In the genomic region with DNA sequence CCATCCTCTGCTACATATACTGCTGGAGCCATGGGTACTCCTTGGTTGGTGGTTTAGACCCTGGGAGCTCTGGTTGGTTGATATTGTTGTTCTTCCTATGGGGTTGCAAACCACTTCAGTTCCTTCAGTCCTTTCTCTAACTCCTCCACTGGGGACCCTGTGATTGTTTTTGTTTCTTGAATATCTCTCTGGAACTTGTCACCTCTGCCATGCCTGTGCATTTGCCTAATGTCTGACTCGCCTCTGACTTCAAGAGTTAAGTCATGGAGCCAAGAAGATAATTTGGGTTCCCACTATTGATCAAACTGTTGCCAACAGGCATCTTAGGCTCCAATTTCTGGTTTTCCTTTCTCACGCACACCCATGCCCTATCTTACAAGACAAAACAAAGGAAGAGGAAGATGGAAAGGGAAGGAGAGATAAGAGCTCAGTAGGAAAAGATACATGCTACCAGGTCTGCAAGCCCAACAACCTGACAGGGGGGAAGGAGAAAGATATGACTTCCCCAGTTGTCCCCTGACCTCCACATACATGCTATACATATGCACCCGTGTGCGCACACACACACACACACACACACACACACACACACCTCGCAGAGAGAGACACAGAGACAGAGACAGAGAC, we compare ENCODE assay signal across 24 mouse cellular contexts.
"Had no signal": no experiment of that assay in that cellular context is flagged by ENCODE, and none has a peak within 500 bp of the region (broad histone marks: within the 10 kb centered on the region; RNA-seq: fewer than 3 reads in every experiment).

No protein-coding gene starts in this region.

- ATAC-seq: liver, embryonic 12.5 days; midbrain, embryonic 13.5 days; midbrain, embryonic 16.5 days had no signal

- H3K9ac ChIP-seq: limb, embryonic 13.5 days; liver, embryonic 12.5 days; liver, embryonic 15.5 days; lung, embryonic 15.5 days; midbrain, embryonic 13.5 days; neural tube, embryonic 13.5 days; stomach, embryonic 15.5 days had no signal

- H3K9me3 ChIP-seq: limb, embryonic 10.5 days; limb, embryonic 13.5 days; liver, embryonic 12.5 days; liver, embryonic 15.5 days; lung, embryonic 15.5 days; megakaryocyte, embryonic 14.5 days; midbrain, embryonic 10.5 days; midbrain, embryonic 13.5 days; neural tube, embryonic 13.5 days; stomach, embryonic 15.5 days had no signal

- H3K4me2 ChIP-seq: limb, embryonic 13.5 days; liver, embryonic 12.5 days; liver, embryonic 15.5 days; lung, embryonic 15.5 days; midbrain, embryonic 13.5 days; neural tube, embryonic 13.5 days; stomach, embryonic 15.5 days had no signal

- H3K27me3 ChIP-seq: liver, embryonic 12.5 days; liver, embryonic 15.5 days; lung, embryonic 15.5 days; megakaryocyte, embryonic 14.5 days; midbrain, embryonic 13.5 days; neural tube, embryonic 13.5 days; stomach, embryonic 15.5 days had no signal

- H3K4me1 ChIP-seq: limb, embryonic 10.5 days; limb, embryonic 13.5 days; liver, embryonic 12.5 days; liver, embryonic 15.5 days; megakaryocyte, embryonic 14.5 days; midbrain, embryonic 10.5 days; midbrain, embryonic 13.5 days; neural tube, embryonic 13.5 days; stomach, embryonic 15.5 days had no signal

- H3K36me3 ChIP-seq: limb, embryonic 10.5 days; limb, embryonic 13.5 days; liver, embryonic 12.5 days; liver, embryonic 15.5 days; lung, embryonic 15.5 days; midbrain, embryonic 10.5 days; midbrain, embryonic 13.5 days; neural tube, embryonic 13.5 days; stomach, embryonic 15.5 days had no signal

- H3K27ac ChIP-seq: kidney, postnatal 0 days; layer of hippocampus, adult 2 months; limb, embryonic 10.5 days; limb, embryonic 13.5 days; liver, embryonic 12.5 days; liver, embryonic 15.5 days; lung, embryonic 15.5 days; midbrain, embryonic 10.5 days; midbrain, embryonic 13.5 days; neural tube, embryonic 13.5 days; stomach, embryonic 15.5 days had no signal

- H3K4me3 ChIP-seq: layer of hippocampus, adult 2 months; limb, embryonic 10.5 days; limb, embryonic 13.5 days; liver, embryonic 12.5 days; liver, embryonic 15.5 days; lung, embryonic 15.5 days; megakaryocyte, embryonic 14.5 days; midbrain, embryonic 10.5 days; midbrain, embryonic 13.5 days; myocyte; neural tube, embryonic 13.5 days; stomach, embryonic 15.5 days had no signal

- DNase-seq: kidney, postnatal 25 days; layer of hippocampus, adult 9-11 months; liver; lung, adult 18-20 months; lung, postnatal 10 days; lung, postnatal 36 days; retina, postnatal 1 day; right cerebral cortex, postnatal 25 days; spleen, adult 18-20 months; thymus, postnatal 25 days had no signal
